Mouse (Mus musculus) small intestine, adult 2 months (tissue): ENCODE measurements around the gene Hoxd13. TPM values are rescaled to one million over a fixed set of nuclear protein-coding genes. Genes with fewer than 3 reads are reported as not detected.

Experiments used
- H3K27ac ChIP-seq: fragments of 200-500 bp; 2 replicates; pipeline ENCODE4 v1.5.1; 2012; ENCODE audit warnings: low read depth, low read length, control low read depth, inconsistent platforms; ENCODE audit not compliant: insufficient read depth
- H3K27me3 ChIP-seq: fragments of 200-500 bp; 2 replicates; pipeline ENCODE4 v1.6.1; 2012; ENCODE audit warnings: mild to moderate bottlenecking, moderate library complexity, low read length, inconsistent platforms; ENCODE audit not compliant: control insufficient read depth, insufficient read depth
- H3K36me3 ChIP-seq: fragments of 200-500 bp; 2 replicates; pipeline ENCODE4 v1.6.1; 2012; ENCODE audit warnings: mild to moderate bottlenecking, low read length, control low read depth, inconsistent platforms; ENCODE audit not compliant: control insufficient read depth, insufficient read depth
- H3K4me1 ChIP-seq: fragments of 200-500 bp; 2 replicates; pipeline ENCODE4 v1.6.1; 2012; ENCODE audit warnings: low read length, inconsistent platforms, mixed read lengths; ENCODE audit not compliant: control insufficient read depth, insufficient read depth, insufficient read length
- H3K4me3 ChIP-seq: fragments of 200-500 bp; 2 replicates; pipeline ENCODE4 v1.5.1; 2012; ENCODE audit warnings: low read depth, mild to moderate bottlenecking, control low read depth, inconsistent platforms, low read length, moderate library complexity
- CTCF ChIP-seq: fragments of 200-500 bp; IDR thresholded peaks from 2 replicates; pipeline ENCODE4 v1.5.1; 2012; ENCODE audit warnings: low read depth, mild to moderate bottlenecking, control low read depth, inconsistent platforms, low read length, moderate library complexity, mixed read lengths; ENCODE audit not compliant: insufficient replicate concordance, insufficient read length; ENCODE audit errors: extremely low read depth
- POLR2A ChIP-seq: fragments of 200-500 bp; IDR thresholded peaks from 2 replicates; pipeline ENCODE4 v1.6.1; 2012; ENCODE audit warnings: low read depth, mild to moderate bottlenecking, control low read depth, inconsistent platforms, low read length, moderate library complexity
- whole genome bisulfite sequencing: fragments of 180-500 bp; shearing (Covaris S2); methylation state at CpG from one replicate; pipeline ENCODE4 v1.1.7; 2018; 5-methylcytosine and 5-hydroxymethylcytosine counted together
- polyA plus RNA-seq: library from polyadenylated mRNA; depleted of rRNA; stranded (reverse); fragments of >200 nt; gene quantifications from 2 replicates; pipeline ENCODE4 v1.2.3, GENCODE M21; 2012; rRNA removed

Hoxd13 gene
- polyA plus RNA-seq, 1 experiment: not detected

DNA sequence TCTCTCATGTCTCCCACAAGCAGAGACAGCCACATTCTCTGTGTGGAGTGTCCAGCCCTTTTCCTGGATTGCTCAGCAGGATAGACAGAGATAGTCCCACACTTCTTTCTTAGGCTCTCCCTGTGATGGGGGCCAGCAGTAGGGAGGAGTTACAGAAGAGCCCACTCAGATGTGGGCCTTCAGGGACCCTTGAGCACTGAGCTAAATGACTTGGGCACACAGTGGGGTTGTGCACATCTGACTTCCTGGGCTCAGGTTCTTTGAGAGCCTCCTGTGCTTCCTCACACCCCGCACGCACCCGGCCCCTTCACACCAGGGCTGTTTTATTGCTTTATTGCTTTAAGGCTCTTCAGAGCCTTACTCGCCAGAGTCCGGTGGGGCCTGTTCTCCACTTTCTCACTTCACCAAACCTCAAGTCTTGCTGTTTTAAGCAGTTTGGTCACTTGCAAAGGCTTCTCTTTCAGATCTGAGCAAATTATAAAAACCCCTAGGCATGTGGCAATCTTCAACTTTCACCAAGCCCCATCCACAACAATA lies 52.9 kb downstream of the Hoxd13 start:
- Histone ChIP-seq H3K36me3 (no peaks in the 10 kb centered on the region), H3K4me3 (no peak overlapping the region), H3K27me3 (peaks cover 11% of the 10 kb centered on the region), H3K27ac (no peak overlapping the region), H3K4me1 (peaks cover 8% of the 10 kb centered on the region)
- TF ChIP-seq POLR2A: no peak
- no peak for TF ChIP-seq CTCF
- WGBS: 26% methylated on average over 5 of the region's 5 CpGs

Other genes with a start within 250 kb of the Hoxd13 start
- gene Lnpk, start 88.9 kb upstream of the Hoxd13 start, polyA plus RNA-seq: 1.5 and 1.6 TPM in 2 replicates
- not detected in 2 replicates for gene Evx2, start 8.8 kb upstream of the Hoxd13 start, polyA plus RNA-seq
- not detected in 2 replicates for gene Hoxd12, start 6.7 kb downstream of the Hoxd13 start, polyA plus RNA-seq
- gene Hoxd11, start 11.2 kb downstream of the Hoxd13 start, polyA plus RNA-seq: not detected in 2 replicates
- gene Hoxd10, start 23.6 kb downstream of the Hoxd13 start, polyA plus RNA-seq: not detected in 2 replicates
- gene Hoxd9, start 29.4 kb downstream of the Hoxd13 start, polyA plus RNA-seq: 0.24 and 0.34 TPM in 2 replicates
- gene Hoxd8, start 36.3 kb downstream of the Hoxd13 start, polyA plus RNA-seq: 0.60 and 3.1 TPM in 2 replicates
- 0.42 and 0.48 TPM in 2 replicates for gene Hoxd3, start 43.6 kb downstream of the Hoxd13 start, polyA plus RNA-seq
- gene Hoxd4, start 43.6 kb downstream of the Hoxd13 start, polyA plus RNA-seq: 1.2 and 2.9 TPM in 2 replicates
- 0.04 and 0.10 TPM in 2 replicates for gene Gm28230, start 58.4 kb downstream of the Hoxd13 start, polyA plus RNA-seq
- not detected in 2 replicates for gene Hoxd1, start 94.7 kb downstream of the Hoxd13 start, polyA plus RNA-seq
- gene Mtx2, start 157.5 kb downstream of the Hoxd13 start, polyA plus RNA-seq: 50.3 and 64.1 TPM in 2 replicates